Mouse (Mus musculus): Measurements from ENCODE around the gene Hoxa1. TPM values are rescaled to one million over a fixed set of nuclear protein-coding genes. Genes with fewer than 3 reads are reported as not detected.

Gene Hoxa1
- total and polyA plus RNA-seq, 3 experiments: 0.20 to 0.43 TPM; not detected in 1

GRCm38 (mm10) chr6:52111846-52112245 is 46.3 kb downstream of the Hoxa1 start:
- no peak for DNase-seq
- 65% methylated on average over 4 of the region's 4 CpGs for WGBS
- intact Hi-C loops (cut with DNase I): no loop called here

DNA sequence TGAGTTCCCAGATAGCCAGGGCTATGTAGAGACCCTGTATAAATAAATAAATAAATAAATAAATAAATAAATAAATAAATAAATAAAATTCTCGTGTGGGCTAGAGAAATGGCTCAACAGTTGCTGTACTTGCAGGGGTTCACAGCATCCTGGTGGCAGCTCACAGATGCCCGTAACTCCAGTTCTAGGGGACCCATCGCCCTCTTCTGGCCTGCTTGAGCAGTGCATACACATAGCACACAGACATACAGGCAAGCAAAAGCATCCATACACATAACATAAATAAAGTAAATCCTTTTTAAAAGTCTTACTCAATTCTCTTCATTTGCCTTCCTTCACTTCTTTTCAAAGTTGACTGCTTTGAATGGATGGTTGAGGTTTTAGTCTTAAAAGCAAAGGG is 50.7 kb downstream of the Hoxa1 start:
- Histone ChIP-seq H3K36me3 (ENCODE audit: control insufficient read depth, insufficient read depth, low read length) (no peaks in the 10 kb centered on the region), H3K4me1 (ENCODE audit: control insufficient read depth, insufficient read depth, low read length) (peaks cover 3% of the 10 kb centered on the region), H3K4me3 (no peak overlapping the region), H3K27ac (no peak overlapping the region), H3K79me2 (replicated peaks; ENCODE audit: control insufficient read depth, insufficient read depth, low read length) (no peaks in the 10 kb centered on the region), H3K9ac (ENCODE audit: low read depth, low read length) (no peak overlapping the region), H3K27me3 (ENCODE audit: control insufficient read depth, insufficient read depth, low read length) (no peaks in the 10 kb centered on the region)
- DNase-seq: no peak
- WGBS: 87% methylated on average over 3 of the region's 3 CpGs
- TF ChIP-seq CTCF (IDR thresholded peaks at IDR 0.05): peak; percentile 13; the same call in 1 of the 2 replicates
- no peak for TF ChIP-seq POLR2A (IDR thresholded peaks at IDR 0.05; ENCODE audit: insufficient read depth, low read depth, low read length)
- no peak for TF ChIP-seq EP300 (IDR thresholded peaks at IDR 0.05; ENCODE audit: insufficient read depth, low read depth, low read length)
- intact Hi-C loops (cut with DNase I): no loop called here

More at GRCm38 (mm10) chr6:52111846-52112245, 46.3 kb downstream of the Hoxa1 start:
- no peak overlapping the region for H3K9ac ChIP-seq (ENCODE audit: low read depth, low read length)
- H3K27me3 ChIP-seq (ENCODE audit: control insufficient read depth, insufficient read depth, low read length): peaks cover 1% of the 10 kb centered on the region; the same call in 1 of the 2 replicates
- no peaks in the 10 kb centered on the region for H3K36me3 ChIP-seq (ENCODE audit: control insufficient read depth, insufficient read depth, low read length)
- no peak for TF ChIP-seq CTCF (IDR thresholded peaks at IDR 0.05)
- TF ChIP-seq POLR2A (IDR thresholded peaks at IDR 0.05; ENCODE audit: insufficient read depth, low read depth, low read length): no peak
- no peak for TF ChIP-seq EP300 (IDR thresholded peaks at IDR 0.05; ENCODE audit: insufficient read depth, low read depth, low read length)
- no peaks in the 10 kb centered on the region for H3K79me2 ChIP-seq (replicated peaks; ENCODE audit: control insufficient read depth, insufficient read depth, low read length)
- no peak overlapping the region for H3K4me3 ChIP-seq
- H3K27ac ChIP-seq: no peak overlapping the region
- H3K4me1 ChIP-seq (ENCODE audit: control insufficient read depth, insufficient read depth, low read length): no peaks in the 10 kb centered on the region

- intact Hi-C loops (cut with DNase I): no loop called here
- DNase-seq: no peak
- Histone ChIP-seq H3K79me2 (replicated peaks; ENCODE audit: control insufficient read depth, insufficient read depth, low read length) (no peaks in the 10 kb centered on the region), H3K9ac (ENCODE audit: low read depth, low read length) (no peak overlapping the region), H3K36me3 (ENCODE audit: control insufficient read depth, insufficient read depth, low read length) (no peaks in the 10 kb centered on the region), H3K4me1 (ENCODE audit: control insufficient read depth, insufficient read depth, low read length) (peaks cover 4% of the 10 kb centered on the region), H3K27me3 (ENCODE audit: control insufficient read depth, insufficient read depth, low read length) (no peaks in the 10 kb centered on the region), H3K27ac (no peak overlapping the region), H3K4me3 (no peak overlapping the region)
- 59% methylated on average over 3 of the region's 3 CpGs for WGBS
- TF ChIP-seq EP300 (IDR thresholded peaks at IDR 0.05; ENCODE audit: insufficient read depth, low read depth, low read length) (no peak), CTCF (IDR thresholded peaks at IDR 0.05) (no peak), POLR2A (IDR thresholded peaks at IDR 0.05; ENCODE audit: insufficient read depth, low read depth, low read length) (no peak)
These were observed 51.4 kb downstream of the Hoxa1 start for GRCm38 (mm10) chr6:52106716-52107115.

DNA sequence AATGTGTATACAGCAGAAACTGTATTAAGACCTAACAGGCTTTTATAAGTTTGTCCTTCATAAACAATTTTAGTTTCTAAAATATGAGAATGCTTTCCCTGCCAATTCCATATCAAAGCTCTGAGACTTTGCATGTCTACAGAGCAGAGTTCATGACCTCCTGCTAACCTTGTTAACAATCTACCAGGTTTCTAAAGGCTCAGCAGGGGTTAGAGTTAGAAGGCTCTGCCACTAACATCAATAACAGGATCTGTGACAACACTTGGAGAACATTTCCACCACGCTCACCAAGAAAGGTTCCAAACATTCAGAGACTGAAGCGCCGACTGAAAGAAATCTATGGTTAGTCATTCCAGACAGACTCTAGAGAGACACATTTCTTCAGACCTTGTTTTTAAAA is 51.9 kb downstream of the Hoxa1 start:
- DNase-seq: no peak
- Histone ChIP-seq H3K9ac (ENCODE audit: low read depth, low read length) (no peak overlapping the region), H3K27ac (no peak overlapping the region), H3K27me3 (ENCODE audit: control insufficient read depth, insufficient read depth, low read length) (no peaks in the 10 kb centered on the region), H3K79me2 (replicated peaks; ENCODE audit: control insufficient read depth, insufficient read depth, low read length) (no peaks in the 10 kb centered on the region), H3K4me1 (ENCODE audit: control insufficient read depth, insufficient read depth, low read length) (peaks cover 4% of the 10 kb centered on the region), H3K4me3 (no peak overlapping the region), H3K36me3 (ENCODE audit: control insufficient read depth, insufficient read depth, low read length) (no peaks in the 10 kb centered on the region)
- intact Hi-C loops (cut with DNase I): no loop called here
- TF ChIP-seq EP300 (IDR thresholded peaks at IDR 0.05; ENCODE audit: insufficient read depth, low read depth, low read length): no peak
- 59% methylated on average over 3 of the region's 3 CpGs for WGBS

Other genes starting within 250 kb of the Hoxa1 start
- 1 to 10 TPM; 8.6 to 8.9 TPM for gene Skap2, start 145.8 kb downstream of the Hoxa1 start, total RNA-seq (2021)
- gene Skap2, start 145.8 kb downstream of the Hoxa1 start, polyA plus RNA-seq (2012; rRNA removed): 5.0 and 6.7 TPM in 2 replicates
- under 1 TPM; 0.11 to 0.21 TPM for gene Hoxa2, start 6.5 kb upstream of the Hoxa1 start, total RNA-seq (2021)
- 0.84 TPM in 1 of 2 replicates, not detected in the other for gene Hoxa2, start 6.5 kb upstream of the Hoxa1 start, polyA plus RNA-seq (2012; rRNA removed)
- not detected for gene 5730596B20Rik, start 19.2 kb upstream of the Hoxa1 start, total RNA-seq (2021)
- gene 5730596B20Rik, start 19.2 kb upstream of the Hoxa1 start, polyA plus RNA-seq (2012; rRNA removed): not detected in 2 replicates
- gene Hoxa4, start 33.4 kb upstream of the Hoxa1 start, total RNA-seq (2021): under 1 TPM; 0.14 to 0.34 TPM
- gene Hoxa4, start 33.4 kb upstream of the Hoxa1 start, polyA plus RNA-seq (2012; rRNA removed): 0.76 and 0.84 TPM in 2 replicates
- under 1 TPM; 0.26 to 0.45 TPM for gene Hoxa5, start 46.3 kb upstream of the Hoxa1 start, total RNA-seq (2021)
- gene Hoxa5, start 46.3 kb upstream of the Hoxa1 start, polyA plus RNA-seq (2012; rRNA removed): 0.94 and 0.96 TPM in 2 replicates
- not detected for gene Hoxa6, start 50.4 kb upstream of the Hoxa1 start, total RNA-seq (2021)
- gene Hoxa6, start 50.4 kb upstream of the Hoxa1 start, polyA plus RNA-seq (2012; rRNA removed): not detected in 2 replicates
- gene Hoxa3, start 55.0 kb upstream of the Hoxa1 start, total RNA-seq (2021): under 1 TPM; 0.55 to 0.76 TPM
- gene Hoxa3, start 55.0 kb upstream of the Hoxa1 start, polyA plus RNA-seq (2012; rRNA removed): 0.53 and 1.3 TPM in 2 replicates
- not detected for gene Gm28308, start 55.0 kb upstream of the Hoxa1 start, total RNA-seq (2021)
- not detected in 2 replicates for gene Gm28308, start 55.0 kb upstream of the Hoxa1 start, polyA plus RNA-seq (2012; rRNA removed)
- under 1 TPM; 0.25 to 0.50 TPM for gene Hoxa7, start 63.5 kb upstream of the Hoxa1 start, total RNA-seq (2021)
- gene Hoxa7, start 63.5 kb upstream of the Hoxa1 start, polyA plus RNA-seq (2012; rRNA removed): 0.26 and 0.31 TPM in 2 replicates
- gene Hoxa9, start 72.8 kb upstream of the Hoxa1 start, total RNA-seq (2021): not detected
- gene Hoxa9, start 72.8 kb upstream of the Hoxa1 start, polyA plus RNA-seq (2012; rRNA removed): 0.04 and 0.06 TPM in 2 replicates
- not detected for gene Hoxa10, start 82.5 kb upstream of the Hoxa1 start, total RNA-seq (2021)
- not detected in 2 replicates for gene Hoxa10, start 82.5 kb upstream of the Hoxa1 start, polyA plus RNA-seq (2012; rRNA removed)
- gene Hoxa11, start 87.5 kb upstream of the Hoxa1 start, total RNA-seq (2021): not detected
- not detected in 2 replicates for gene Hoxa11, start 87.5 kb upstream of the Hoxa1 start, polyA plus RNA-seq (2012; rRNA removed)
- gene Hoxa13, start 102.6 kb upstream of the Hoxa1 start, total RNA-seq (2021): not detected
- not detected in 2 replicates for gene Hoxa13, start 102.6 kb upstream of the Hoxa1 start, polyA plus RNA-seq (2012; rRNA removed)
- gene Evx1, start 155.2 kb upstream of the Hoxa1 start, total RNA-seq (2021): not detected
- not detected in 2 replicates for gene Evx1, start 155.2 kb upstream of the Hoxa1 start, polyA plus RNA-seq (2012; rRNA removed)

Data from heart, adult 2 months (tissue).